Mouse (Mus musculus) c-Kit-negative CD71-positive TER-119-positive erythroid progenitor cells, embryonic 14.5 days (primary cell): ENCODE data around the gene Akr1e1.
"Not testable (repeated sequence)": the region's sequence is repeated elsewhere in the genome, so short reads cannot be mapped to it uniquely, and the experiment has no call there.

Experiments used
- DNase-seq: peaks from one replicate; pipeline ENCODE4 v3.0.0-alpha.2; 2013; ENCODE audit warnings: low read depth, low spot score

Akr1e1 gene

GRCm38 (mm10) chr13:4608961-4609409, at the start of gene Akr1e1:
Akr1e1 (minus strand) TSS chr13:4609174.
- peak; percentile 52 for DNase-seq

- no peak for DNase-seq
These were observed 49.4 kb upstream of the Akr1e1 start for GRCm38 (mm10) chr13:4658346-4658745.

DNA sequence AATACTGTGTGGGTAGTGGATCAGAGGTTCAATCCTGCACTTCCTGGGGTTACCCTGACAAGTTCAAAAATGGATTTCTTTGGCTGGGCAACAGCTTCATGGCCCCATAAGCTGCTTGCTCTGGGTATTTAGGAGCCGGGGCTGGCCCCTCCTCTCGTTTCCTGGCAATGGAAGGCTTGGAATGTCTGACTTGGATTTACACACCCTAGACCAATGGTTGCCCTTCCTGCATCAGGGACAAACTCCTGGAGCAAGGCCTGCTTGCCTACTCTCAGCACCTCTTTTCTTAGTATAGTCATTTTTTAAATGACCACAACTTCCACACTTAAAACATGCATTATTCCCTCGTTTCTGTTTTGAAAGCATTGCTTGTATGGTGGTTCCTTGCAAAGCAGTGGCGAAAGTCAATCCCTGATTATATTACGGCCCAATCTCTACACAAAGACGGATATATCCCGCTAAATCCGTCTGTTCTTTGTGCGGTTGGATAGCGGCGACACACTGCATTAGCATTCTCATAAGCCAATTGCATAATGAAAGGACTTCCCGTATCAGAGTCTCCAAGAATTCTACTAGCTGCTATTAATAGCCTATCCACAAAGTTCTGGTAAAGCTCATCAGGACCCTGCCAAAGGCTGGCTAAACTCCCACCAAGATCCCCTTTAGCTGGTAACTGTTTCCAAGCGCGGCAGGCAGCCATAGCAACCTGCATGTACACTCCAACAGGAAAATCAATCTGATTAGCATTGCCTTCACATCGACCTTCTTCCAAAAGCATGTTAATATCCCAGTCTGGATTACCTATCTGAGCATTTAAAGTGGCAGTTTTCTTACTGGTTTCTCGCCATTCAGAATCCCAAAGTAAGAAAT, 47.5 kb upstream of the Akr1e1 start:
- no peak for DNase-seq

DNA sequence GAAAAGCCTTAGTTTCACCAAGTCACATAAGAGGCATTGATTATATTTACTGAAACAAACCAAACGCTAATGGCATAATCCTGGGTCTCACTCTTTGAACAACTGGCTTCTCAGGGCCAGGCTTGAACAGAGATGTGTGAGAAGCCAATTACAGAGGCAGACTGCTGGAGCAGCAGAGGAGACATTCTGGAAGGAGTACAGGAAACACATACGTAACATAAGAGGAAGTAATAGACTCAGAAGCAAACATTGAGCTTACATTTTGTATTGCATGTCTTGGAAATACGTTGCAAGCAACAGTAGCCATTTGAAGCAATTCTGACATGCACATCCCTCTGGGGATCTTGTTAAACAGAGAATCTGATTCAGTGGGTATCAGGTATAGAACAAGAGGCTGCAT, 41.2 kb upstream of the Akr1e1 start:
- DNase-seq = no peak

- DNase-seq = no peak
These were observed 36.3 kb upstream of the Akr1e1 start for GRCm38 (mm10) chr13:4645248-4645647.

DNA sequence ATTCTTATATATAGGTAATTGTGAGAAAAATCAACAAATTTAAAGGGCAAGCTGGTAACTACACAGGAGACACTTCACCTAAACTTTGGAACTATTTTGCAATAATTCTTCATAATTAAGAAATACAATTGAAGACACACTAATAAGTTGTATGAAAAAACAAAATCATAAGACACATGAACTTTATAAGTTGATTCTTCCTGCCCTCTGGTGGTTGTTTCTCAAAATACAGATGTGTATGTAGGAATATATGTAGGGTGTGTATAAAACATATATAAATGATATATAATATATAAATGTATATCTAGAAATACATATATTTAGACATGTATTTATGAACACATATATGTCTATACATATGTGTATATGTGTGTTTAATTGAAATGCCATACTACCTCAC, 1.9 kb upstream of the Akr1e1 start:
- no peak for DNase-seq

DNA sequence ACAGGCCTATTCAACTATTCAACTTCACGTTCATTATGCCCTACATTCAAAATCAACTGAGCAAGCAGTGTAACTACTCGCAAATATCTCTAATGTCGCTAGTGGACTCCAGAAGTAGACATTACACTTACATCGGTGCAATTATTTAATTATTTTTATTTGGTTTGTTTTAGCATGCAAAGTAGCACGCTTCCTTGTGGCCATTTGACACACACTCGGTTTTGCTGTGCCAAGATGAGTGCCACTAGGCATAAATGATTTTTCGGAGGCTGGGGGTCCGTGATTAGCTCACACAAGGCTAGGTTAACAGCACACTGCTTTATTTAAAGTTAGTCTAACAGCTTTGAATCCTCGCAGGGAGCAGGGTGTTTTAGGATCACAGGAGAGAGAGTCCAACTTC, 444 bp downstream of the Akr1e1 start:
- DNase-seq = peak; percentile 1

- DNase-seq = no peak
These were observed 2.2 kb downstream of the Akr1e1 start for GRCm38 (mm10) chr13:4606821-4607220.

- not testable (repeated sequence) for DNase-seq
These were observed 5.5 kb downstream of the Akr1e1 start for GRCm38 (mm10) chr13:4603431-4603830.

- DNase-seq = no peak
These were observed 32.1 kb downstream of the Akr1e1 start for GRCm38 (mm10) chr13:4576921-4577320.

DNA sequence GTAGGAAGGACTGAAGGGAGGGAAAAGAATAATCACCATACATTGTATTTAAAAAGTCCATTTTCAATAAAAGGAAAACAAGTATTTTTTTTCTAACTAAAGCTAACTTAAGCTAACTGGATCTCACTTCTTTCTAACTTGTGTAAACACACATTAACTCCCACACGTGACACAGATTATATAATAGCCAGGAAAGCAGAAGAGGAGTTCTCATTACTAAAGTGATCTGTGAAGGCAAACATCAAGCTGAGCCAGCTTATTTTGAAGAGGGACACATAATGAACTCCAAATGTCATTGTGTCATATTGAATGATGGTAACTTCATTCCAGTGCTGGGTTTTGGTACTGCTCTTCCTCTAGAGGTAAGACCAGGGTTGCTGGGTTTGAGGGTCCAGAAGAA, 35.1 kb downstream of the Akr1e1 start, which contains the start of gene Akr1c21:
TSS of gene Akr1c21 (plus strand) at position 205 of the 400 bp plus-strand sequence.
- DNase-seq = no peak

GRCm38 (mm10) chr13:4565996-4566395, 43.0 kb downstream of the Akr1e1 start:
- DNase-seq = no peak

GRCm38 (mm10) chr13:4560500-4560899, 48.5 kb downstream of the Akr1e1 start:
- no peak for DNase-seq

- no peak for DNase-seq
These were observed 49.8 kb downstream of the Akr1e1 start for GRCm38 (mm10) chr13:4559143-4559542.
